Mouse (Mus musculus): ENCODE results near the gene Cryba2.

The Cryba2 gene

GRCm38 (mm10) chr1:74851001-74851775 is 41.8 kb downstream of the Cryba2 start:
- in situ Hi-C loops (cut with MboI; ENCODE audit: unreplicated experiment in 2 of 2): no loop called here

DNA sequence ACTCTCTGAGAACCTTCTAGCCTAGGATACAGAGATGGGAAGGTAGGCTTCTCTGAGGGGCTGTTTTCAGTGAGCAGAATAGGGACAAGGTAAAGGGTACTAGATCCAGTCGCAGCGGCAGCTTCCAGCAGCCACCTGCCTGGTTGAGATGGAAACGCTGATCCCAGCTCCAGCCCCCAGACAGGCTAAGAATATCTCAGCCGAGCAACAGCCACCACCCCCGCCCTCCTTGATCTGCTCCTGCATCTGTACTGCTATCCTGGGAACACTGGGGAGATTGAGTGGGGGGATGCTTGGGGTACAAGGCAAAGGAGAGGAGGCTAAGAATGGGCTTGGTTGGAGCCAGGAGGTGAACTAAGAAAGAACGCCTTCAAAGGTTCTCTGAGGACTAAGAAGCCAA is 42.7 kb downstream of the Cryba2 start:
- in situ Hi-C loops (cut with MboI; ENCODE audit: unreplicated experiment in 2 of 2): no loop called here

DNA sequence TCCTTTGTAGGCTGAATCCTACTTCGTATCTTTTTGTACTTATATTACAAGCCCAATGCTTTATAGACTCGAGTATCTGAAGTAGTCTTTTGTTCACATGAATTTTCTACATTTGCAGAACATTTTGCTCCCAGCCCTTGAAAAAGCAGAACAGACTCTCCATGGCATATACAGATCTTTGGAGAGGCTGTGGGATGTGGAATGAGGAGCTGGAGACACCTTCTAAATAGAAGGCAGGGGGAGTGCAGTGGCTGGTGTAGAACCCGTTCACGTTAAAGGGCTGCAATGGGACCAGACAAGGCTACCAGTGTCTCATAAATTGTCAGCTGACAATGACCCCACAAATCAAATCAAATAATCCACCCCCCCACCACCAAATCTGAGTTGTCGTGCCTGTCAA is 44.0 kb downstream of the Cryba2 start:
- in situ Hi-C loops (cut with MboI; ENCODE audit: unreplicated experiment in 2 of 2): no loop called here

GRCm38 (mm10) chr1:74846341-74846740 is 46.6 kb downstream of the Cryba2 start:
- in situ Hi-C loops (cut with MboI; ENCODE audit: unreplicated experiment in 2 of 2): no loop called here

GRCm38 (mm10) chr1:74843090-74843489 is 49.9 kb downstream of the Cryba2 start:
- in situ Hi-C loops (cut with MboI; ENCODE audit: unreplicated experiment in 2 of 2): no loop called here

All from v-Abl transformed pro-B cells (cell line).